Mouse (Mus musculus) forebrain, embryonic 11.5 days (tissue): Measurements from ENCODE around the gene Smim7. TPM values are rescaled to one million over a fixed set of nuclear protein-coding genes. Genes with fewer than 3 reads are reported as not detected.

Experiments
- ATAC-seq: fragments of 200-750 bp; cut with Nextera tagmentation; replicated peaks from 2 replicates; pipeline ENCODE4 v1.8.0; 2017; ENCODE audit warnings: moderate TSS enrichment; ENCODE audit not compliant: low FRiP score
- DNase-seq: peaks from one replicate; pipeline ENCODE4 v3.0.0-alpha.2; 2017; ENCODE audit warnings: low spot score
- H3K27ac ChIP-seq: fragments of 300-500 bp; sonication (generic); 2 replicates; pipeline ENCODE4 v1.5.1; 2014; ENCODE audit warnings: low read depth, low read length
- H3K27me3 ChIP-seq: fragments of 300-500 bp; sonication (generic); 2 replicates; pipeline ENCODE4 v1.6.1; 2014; ENCODE audit warnings: mild to moderate bottlenecking, low read length, mixed read lengths; ENCODE audit not compliant: control insufficient read depth, insufficient read depth
- H3K36me3 ChIP-seq: fragments of 300-500 bp; sonication (generic); 2 replicates; pipeline ENCODE4 v1.6.1; 2014; ENCODE audit warnings: mild to moderate bottlenecking, low read length, moderate library complexity, mixed read lengths; ENCODE audit not compliant: control insufficient read depth, insufficient read depth
- H3K4me1 ChIP-seq: fragments of 300-500 bp; sonication (generic); replicated peaks from 2 replicates; pipeline ENCODE4 v1.6.1; 2014; ENCODE audit warnings: low read length, mixed read lengths; ENCODE audit not compliant: control insufficient read depth, insufficient read depth
- H3K4me2 ChIP-seq: fragments of 300-500 bp; sonication (generic); 2 replicates; pipeline ENCODE4 v1.6.1; 2014; ENCODE audit warnings: low read depth, mild to moderate bottlenecking, low read length, moderate library complexity, mixed read lengths; ENCODE audit not compliant: severe bottlenecking
- H3K4me3 ChIP-seq: fragments of 300-500 bp; sonication (generic); 2 replicates; pipeline ENCODE4 v1.5.1; 2014; ENCODE audit warnings: low read depth, low read length
- H3K9ac ChIP-seq: fragments of 300-500 bp; sonication (generic); 2 replicates; pipeline ENCODE4 v1.6.1; 2014; ENCODE audit warnings: low read length
- H3K9me3 ChIP-seq: fragments of 300-500 bp; sonication (generic); 2 replicates; pipeline ENCODE4 v1.6.1; 2016; ENCODE audit warnings: low read length, mixed read lengths; ENCODE audit not compliant: control insufficient read depth
- WGBS: fragments of 180-500 bp; shearing (Covaris S2); extraction: QIAGEN DNeasy Blood & Tissue Kit; methylation state at CpG from one replicate; pipeline ENCODE4 v1.1.7; 2014; 5-methylcytosine and 5-hydroxymethylcytosine counted together
- microRNA-seq: library from miRNA; unstranded; fragments of <30 nt; microRNA quantifications from one replicate; pipeline ENCODE4, GENCODE M21; 2016; ENCODE audit not compliant: insufficient number of aligned reads
- polyA plus RNA-seq: library from polyadenylated mRNA; unstranded; fragments of >200 nt; fragmentation: Nextera tagmentation; extraction: Ambion mirVana; gene quantifications from 2 replicates; pipeline ENCODE4 v1.2.1, GENCODE M21; 2014

The Smim7 gene
- polyA plus RNA-seq, 1 experiment from 2014 or later, result 117 TPM

- no peaks in the 10 kb centered on the region for H3K36me3 ChIP-seq
- no peaks in the 10 kb centered on the region for H3K27me3 ChIP-seq
- H3K9me3 ChIP-seq, result no peaks in the 10 kb centered on the region
- no peak overlapping the region for H3K4me2 ChIP-seq
- no peak overlapping the region for H3K27ac ChIP-seq
- DNase-seq, result no peak
- ATAC-seq, result no peak
- H3K9ac ChIP-seq, result no peak overlapping the region
- no peak overlapping the region for H3K4me3 ChIP-seq
- no peaks in the 10 kb centered on the region for H3K4me1 ChIP-seq
These were observed 49.0 kb downstream of the Smim7 start for GRCm38 (mm10) chr8:72521888-72522287.

- DNase-seq (peak; percentile 33), ATAC-seq (no peak)
- Histone ChIP-seq H3K27me3 (no peaks in the 10 kb centered on the region), H3K9me3 (no peaks in the 10 kb centered on the region), H3K4me1 (no peaks in the 10 kb centered on the region), H3K9ac (no peak overlapping the region), H3K27ac (no peak overlapping the region), H3K4me3 (no peak overlapping the region), H3K36me3 (no peaks in the 10 kb centered on the region), H3K4me2 (no peak overlapping the region)
- 70% methylated on average over 7 of the region's 7 CpGs for WGBS
These were observed 53.4 kb downstream of the Smim7 start for GRCm38 (mm10) chr8:72517421-72517988.

Small RNA genes within 50 kb of the gene (microRNA-seq; reads per million reads assigned to microRNA genes)
- gene Gm28019, result not detected

Other genes starting within 250 kb of the Smim7 start
- gene Eps15l1, start 149.6 kb downstream of the Smim7 start, polyA plus RNA-seq, result 78.4 and 80.8 TPM in 2 replicates
- 1.2 and 1.7 TPM in 2 replicates for gene Calr3, start 127.2 kb downstream of the Smim7 start, polyA plus RNA-seq
- gene 1700030K09Rik, start 127.2 kb downstream of the Smim7 start, polyA plus RNA-seq, result 14.9 and 15.4 TPM in 2 replicates
- 101 and 107 TPM in 2 replicates for gene Cherp, start 95.9 kb downstream of the Smim7 start, polyA plus RNA-seq
- gene Slc35e1, start 78.5 kb downstream of the Smim7 start, polyA plus RNA-seq, result 20.9 and 21.1 TPM in 2 replicates
- 18.1 and 19.2 TPM in 2 replicates for gene Med26, start 22.8 kb downstream of the Smim7 start, polyA plus RNA-seq
- gene Tmem38a, start 967 bp upstream of the Smim7 start, polyA plus RNA-seq, result 8.9 and 9.7 TPM in 2 replicates
- gene Nwd1, start 75.6 kb upstream of the Smim7 start, polyA plus RNA-seq, result 0.15 and 0.19 TPM in 2 replicates
- gene Sin3b, start 152.2 kb upstream of the Smim7 start, polyA plus RNA-seq, result 145 and 158 TPM in 2 replicates
- 1.1 and 1.2 TPM in 2 replicates for gene F2rl3, start 190.8 kb upstream of the Smim7 start, polyA plus RNA-seq